Mouse (Mus musculus) layer of hippocampus, adult 2 months (tissue): ENCODE measurements around the gene Olfr435. TPM values are rescaled to one million over a fixed set of nuclear protein-coding genes. Genes with fewer than 3 reads are reported as not detected.

Source experiments
- DNase-seq, 2 experiments: peaks; one replicate each; pipeline ENCODE4 v3.0.0; 2022; ENCODE audit warnings: low spot score in 2 of 2
- H3K27ac ChIP-seq: fragments of 200-600 bp; 2 replicates; pipeline ENCODE4 v1.8.1; 2022
- H3K4me3 ChIP-seq: fragments of 200-600 bp; 2 replicates; pipeline ENCODE4 v1.8.1; 2022; ENCODE audit warnings: mild to moderate bottlenecking
- CTCF ChIP-seq: fragments of 200-600 bp; conservative IDR thresholded peaks from 2 replicates; pipeline ENCODE4 v1.8.1; 2022; ENCODE audit warnings: antibody characterized with exemption, mild to moderate bottlenecking, moderate library complexity
- total RNA-seq, 2 experiments: library from RNA; stranded (reverse); gene quantifications; 2 replicates each; pipeline ENCODE4 v1.2.3; 2021

Olfr435 gene
- total RNA-seq, 2 experiments from 2014 or later, result not detected

DNA sequence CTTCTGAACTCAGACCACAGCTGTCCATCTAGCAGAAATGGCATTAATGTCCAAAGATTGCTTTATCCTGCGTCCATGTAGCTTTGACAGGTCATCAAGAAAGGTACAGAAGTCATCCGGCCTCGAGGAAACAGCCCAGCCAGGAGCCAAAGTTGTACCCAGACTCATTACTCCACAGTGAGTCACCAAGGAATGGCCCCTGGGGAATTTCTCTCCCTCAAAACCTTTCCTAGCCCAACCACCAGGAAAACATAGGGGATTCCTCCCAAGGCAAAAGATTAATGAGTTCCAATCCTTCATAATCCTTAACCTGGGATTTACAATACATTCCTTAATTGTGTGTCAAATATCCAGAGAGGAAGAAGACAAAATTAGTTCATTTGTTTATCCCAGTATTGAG is 50.5 kb downstream of the Olfr435 start:
- DNase-seq, result no peak
- Histone ChIP-seq H3K27ac (no peak overlapping the region), H3K4me3 (no peak overlapping the region)
- no peak for TF ChIP-seq CTCF

DNA sequence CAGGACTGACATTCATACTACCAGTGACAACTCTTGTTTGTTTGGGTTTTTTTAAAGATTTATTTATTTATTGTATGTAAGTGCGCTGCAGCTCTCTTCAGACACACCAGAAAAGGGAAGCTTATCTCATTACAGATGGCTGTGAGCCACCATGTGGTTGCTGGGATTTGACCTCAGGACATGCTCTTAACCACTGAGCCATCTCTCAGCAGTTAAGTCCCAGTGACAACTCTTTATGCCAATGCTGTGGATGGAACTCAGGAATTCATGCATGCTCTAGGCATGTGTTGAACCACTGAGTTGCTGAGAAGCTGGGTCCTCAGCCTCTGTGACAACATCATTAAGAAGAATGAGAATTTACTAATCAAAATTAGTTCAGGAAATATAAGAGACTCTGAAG is 56.0 kb downstream of the Olfr435 start:
- Histone ChIP-seq H3K4me3 (no peak overlapping the region), H3K27ac (no peak overlapping the region)
- no peak for DNase-seq
- TF ChIP-seq CTCF, result no peak

Other genes starting within 250 kb of the Olfr435 start
- not detected for gene Olfr444, start 248.1 kb upstream of the Olfr435 start, total RNA-seq
- not detected for gene Olfr441, start 90.8 kb upstream of the Olfr435 start, total RNA-seq
- gene Olfr237-ps1, start 50.6 kb upstream of the Olfr435 start, total RNA-seq, result not detected
- not detected for gene Olfr437, start 33.9 kb upstream of the Olfr435 start, total RNA-seq
- not detected for gene Olfr13, start 25.0 kb upstream of the Olfr435 start, total RNA-seq
- not detected for gene Olfr434, start 15.9 kb downstream of the Olfr435 start, total RNA-seq
- gene Olfr47, start 34.4 kb downstream of the Olfr435 start, total RNA-seq, result not detected
- gene Arhgef5, start 68.4 kb downstream of the Olfr435 start, total RNA-seq, result 1 to 10 TPM; 1.7 to 2.8 TPM
- gene Nobox, start 112.4 kb downstream of the Olfr435 start, total RNA-seq, result not detected